Mouse (Mus musculus): ENCODE measurements at regions not wholly inside any gene's neighbourhood (a gene's known extent, or its start where the extent isn't known, plus 50 kb on each side); places are given as distances from the start of the nearest gene placed in this dataset.

DNA sequence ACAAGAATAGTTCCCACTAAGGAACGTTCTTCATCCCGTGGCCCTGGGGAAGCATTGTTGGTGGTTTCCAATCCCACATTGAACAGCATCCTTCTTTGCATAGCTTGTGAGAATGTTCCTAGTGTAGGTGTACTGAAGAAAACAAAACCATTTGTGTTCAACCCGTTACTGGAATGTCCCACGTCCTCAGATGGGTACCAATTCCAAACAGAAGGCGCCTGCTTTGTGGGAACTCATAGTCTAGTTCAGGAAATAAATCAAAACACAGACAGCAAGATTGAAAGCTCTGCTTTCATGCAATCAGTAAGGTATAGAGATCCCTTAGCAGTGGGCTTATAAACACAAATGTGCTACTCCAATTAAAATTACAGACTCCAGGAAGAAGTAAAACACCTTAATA lies 219.4 kb downstream of the Lrig3 start:
- TF ChIP-seq CTCF (IDR thresholded peaks at IDR 0.05; ENCODE audit: low read depth, low read length) (no peak), POLR2A (IDR thresholded peaks at IDR 0.05; ENCODE audit: insufficient read depth, low read length) (no peak)

Measured in ES-Bruce4 (cell line).